Mouse (Mus musculus) C2C12 (cell line): ENCODE measurements around the gene Fsd2.

Experiments
- CEBPB ChIP-seq: IDR thresholded peaks from one replicate; pipeline ENCODE4 v1.6.1; 2011; ENCODE audit warnings: low read depth, mild to moderate bottlenecking, control low read depth, moderate library complexity
- CTCF ChIP-seq: IDR thresholded peaks from one replicate; pipeline ENCODE4 v1.5.1; 2011; ENCODE audit not compliant: control insufficient read depth, insufficient read depth, insufficient read length

GRCm38 (mm10) chr7:81579312-81579711, 12.6 kb upstream of the Fsd2 start:
- TF ChIP-seq CTCF, result no peak
- TF ChIP-seq CEBPB, result no peak
